Mouse (Mus musculus) testis, adult 2 months (tissue): Measurements from ENCODE around the gene Efcab8. TPM values are rescaled to one million over a fixed set of nuclear protein-coding genes. Genes with fewer than 3 reads are reported as not detected.

Experiments used
- H3K27ac ChIP-seq: fragments of 200-500 bp; 2 replicates; pipeline ENCODE4 v1.5.1; 2012; ENCODE audit warnings: low read depth, low read length; ENCODE audit not compliant: control insufficient read depth, insufficient read depth
- H3K27me3 ChIP-seq: fragments of 200-500 bp; 2 replicates; pipeline ENCODE4 v1.6.1; 2012; ENCODE audit warnings: mild to moderate bottlenecking, low read length, moderate library complexity; ENCODE audit not compliant: control insufficient read depth, insufficient read depth
- H3K36me3 ChIP-seq: fragments of 200-500 bp; 2 replicates; pipeline ENCODE4 v1.6.1; 2012; ENCODE audit warnings: mild to moderate bottlenecking, low read length; ENCODE audit not compliant: control insufficient read depth, insufficient read depth
- H3K4me1 ChIP-seq: fragments of 200-500 bp; 2 replicates; pipeline ENCODE4 v1.6.1; 2012; ENCODE audit warnings: low read length; ENCODE audit not compliant: control insufficient read depth, insufficient read depth
- H3K4me3 ChIP-seq: fragments of 200-500 bp; 2 replicates; pipeline ENCODE4 v1.5.1; 2012; ENCODE audit warnings: low read depth, mild to moderate bottlenecking, low read length, moderate library complexity, mixed read lengths; ENCODE audit not compliant: control insufficient read depth
- CTCF ChIP-seq: fragments of 200-500 bp; IDR thresholded peaks from 2 replicates; pipeline ENCODE4 v1.5.1; 2012; ENCODE audit warnings: low read depth, mild to moderate bottlenecking, inconsistent platforms, low read length, moderate library complexity; ENCODE audit not compliant: control insufficient read depth, insufficient read depth, insufficient replicate concordance
- POLR2A ChIP-seq: fragments of 200-500 bp; IDR thresholded peaks from 2 replicates; pipeline ENCODE4 v1.6.1; 2012; ENCODE audit warnings: low read depth, mild to moderate bottlenecking, inconsistent platforms, low read length, moderate library complexity; ENCODE audit not compliant: control insufficient read depth
- polyA plus RNA-seq: library from polyadenylated mRNA; depleted of rRNA; stranded (reverse); fragments of >200 nt; gene quantifications from 2 replicates; pipeline ENCODE4 v1.2.3, GENCODE M21; 2012

Efcab8 gene
- polyA plus RNA-seq, 1 experiment, result 41.4 TPM

DNA sequence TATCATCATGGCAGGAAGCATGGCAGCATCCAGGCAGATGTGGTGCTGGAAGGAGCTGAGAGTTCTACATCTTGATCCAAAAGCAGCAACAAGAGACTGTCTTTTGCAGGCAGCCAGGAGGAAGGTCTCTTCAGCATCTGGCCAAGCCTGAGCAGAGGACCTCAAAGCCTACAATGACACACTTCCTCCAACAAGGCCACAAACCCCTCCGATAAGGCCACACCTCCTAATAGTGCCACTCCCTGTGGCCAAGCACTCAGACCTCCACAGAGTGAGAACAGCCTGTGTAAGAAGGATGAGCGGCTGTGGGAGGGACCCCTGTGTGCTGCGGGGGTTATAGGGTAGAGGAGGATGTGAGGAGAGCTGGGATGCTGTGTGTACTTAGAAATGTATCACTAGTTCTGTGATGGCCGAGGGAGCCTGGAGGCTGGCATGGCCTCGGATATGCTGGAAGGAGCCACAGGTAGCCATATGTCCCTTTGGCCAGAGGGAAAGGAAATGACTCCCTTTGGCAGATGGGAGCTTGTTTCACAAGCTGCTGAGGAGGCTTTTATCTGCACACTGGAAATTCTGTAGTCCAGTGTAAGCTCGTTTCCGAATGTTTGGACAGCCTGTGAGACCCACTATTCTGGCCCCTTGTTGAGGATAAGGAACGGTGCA lies 47.6 kb downstream of the Efcab8 start:
- Histone ChIP-seq H3K27ac (no peak overlapping the region), H3K36me3 (no peaks in the 10 kb centered on the region), H3K4me1 (no peaks in the 10 kb centered on the region), H3K4me3 (no peak overlapping the region), H3K27me3 (no peaks in the 10 kb centered on the region)
- TF ChIP-seq POLR2A (no peak), CTCF (no peak)

GRCm38 (mm10) chr2:153828704-153829103 lies 49.0 kb downstream of the Efcab8 start:
- Histone ChIP-seq H3K36me3 (no peaks in the 10 kb centered on the region), H3K4me1 (no peaks in the 10 kb centered on the region), H3K27me3 (no peaks in the 10 kb centered on the region), H3K4me3 (no peak overlapping the region), H3K27ac (no peak overlapping the region)
- TF ChIP-seq POLR2A (no peak), CTCF (no peak)

- TF ChIP-seq POLR2A (no peak), CTCF (no peak)
- no peaks in the 10 kb centered on the region for H3K36me3 ChIP-seq
- no peak overlapping the region for H3K4me3 ChIP-seq
- H3K27me3 ChIP-seq, result no peaks in the 10 kb centered on the region
- H3K4me1 ChIP-seq, result no peaks in the 10 kb centered on the region
- H3K27ac ChIP-seq, result no peak overlapping the region
Measured at GRCm38 (mm10) chr2:153833291-153833690, 53.6 kb downstream of the Efcab8 start.

DNA sequence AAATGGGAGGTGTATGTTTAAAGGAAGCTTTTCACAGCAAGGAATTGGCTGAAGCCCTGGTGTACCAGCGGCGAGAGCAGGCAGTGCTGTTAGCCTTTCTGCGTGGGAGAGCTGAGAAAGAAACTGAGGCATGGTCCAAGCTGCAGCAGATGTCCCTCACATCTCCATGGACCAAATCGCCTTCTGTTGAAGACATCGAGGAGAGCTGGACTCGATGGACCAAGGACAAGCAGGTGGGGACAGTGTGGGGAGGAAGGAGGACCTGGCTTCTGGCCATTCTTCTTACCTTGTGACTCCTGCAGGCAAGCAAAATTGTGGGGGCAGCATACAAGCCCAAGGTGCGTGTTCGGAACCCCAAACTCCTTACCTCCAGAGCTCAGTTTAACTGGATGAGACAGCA lies 63.1 kb downstream of the Efcab8 start:
- TF ChIP-seq POLR2A (no peak), CTCF (no peak)
- Histone ChIP-seq H3K4me3 (no peak overlapping the region), H3K27me3 (no peaks in the 10 kb centered on the region), H3K4me1 (no peaks in the 10 kb centered on the region), H3K27ac (no peak overlapping the region), H3K36me3 (no peaks in the 10 kb centered on the region)

- Histone ChIP-seq H3K4me1 (no peaks in the 10 kb centered on the region), H3K27me3 (no peaks in the 10 kb centered on the region), H3K27ac (no peak overlapping the region), H3K36me3 (no peaks in the 10 kb centered on the region), H3K4me3 (no peak overlapping the region)
- TF ChIP-seq POLR2A (no peak), CTCF (no peak)
Measured at GRCm38 (mm10) chr2:153848389-153848788, 68.7 kb downstream of the Efcab8 start.

GRCm38 (mm10) chr2:153850351-153851029 lies 70.8 kb downstream of the Efcab8 start:
- TF ChIP-seq POLR2A (no peak), CTCF (peak; percentile 40)
- Histone ChIP-seq H3K27me3 (no peaks in the 10 kb centered on the region), H3K36me3 (no peaks in the 10 kb centered on the region), H3K27ac (no peak overlapping the region), H3K4me3 (no peak overlapping the region), H3K4me1 (no peaks in the 10 kb centered on the region)

DNA sequence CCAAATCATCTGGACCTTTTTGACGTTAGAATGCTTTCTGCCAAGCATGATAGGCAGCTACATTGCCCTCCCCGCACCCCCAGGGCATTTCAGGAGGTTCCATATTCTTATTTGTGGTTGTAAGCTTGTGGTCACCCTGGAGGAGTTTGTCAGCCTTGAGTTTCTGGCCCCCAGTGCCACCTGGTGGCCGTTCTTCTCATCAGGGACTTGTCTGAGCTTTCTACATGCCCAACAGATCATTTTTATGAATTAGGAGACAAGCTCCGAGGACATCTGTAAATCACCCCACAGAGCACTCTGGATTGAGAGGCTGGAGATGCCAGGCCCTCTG lies 71.3 kb downstream of the Efcab8 start:
- Histone ChIP-seq H3K36me3 (no peaks in the 10 kb centered on the region), H3K4me3 (no peak overlapping the region), H3K27ac (no peak overlapping the region), H3K4me1 (no peaks in the 10 kb centered on the region), H3K27me3 (no peaks in the 10 kb centered on the region)
- TF ChIP-seq POLR2A (no peak), CTCF (peak; percentile 23)
